Mouse (Mus musculus): ENCODE results near the gene Ryr1. TPM values are rescaled to one million over a fixed set of nuclear protein-coding genes. Genes with fewer than 3 reads are reported as not detected.
"Not testable (repeated sequence)": the region's sequence is repeated elsewhere in the genome, so short reads cannot be mapped to it uniquely, and the experiment has no call there.

Gene Ryr1
- total RNA-seq, 4 experiments from 2014 or later: 7.0 to 10.5 (median 9.2) TPM

DNA sequence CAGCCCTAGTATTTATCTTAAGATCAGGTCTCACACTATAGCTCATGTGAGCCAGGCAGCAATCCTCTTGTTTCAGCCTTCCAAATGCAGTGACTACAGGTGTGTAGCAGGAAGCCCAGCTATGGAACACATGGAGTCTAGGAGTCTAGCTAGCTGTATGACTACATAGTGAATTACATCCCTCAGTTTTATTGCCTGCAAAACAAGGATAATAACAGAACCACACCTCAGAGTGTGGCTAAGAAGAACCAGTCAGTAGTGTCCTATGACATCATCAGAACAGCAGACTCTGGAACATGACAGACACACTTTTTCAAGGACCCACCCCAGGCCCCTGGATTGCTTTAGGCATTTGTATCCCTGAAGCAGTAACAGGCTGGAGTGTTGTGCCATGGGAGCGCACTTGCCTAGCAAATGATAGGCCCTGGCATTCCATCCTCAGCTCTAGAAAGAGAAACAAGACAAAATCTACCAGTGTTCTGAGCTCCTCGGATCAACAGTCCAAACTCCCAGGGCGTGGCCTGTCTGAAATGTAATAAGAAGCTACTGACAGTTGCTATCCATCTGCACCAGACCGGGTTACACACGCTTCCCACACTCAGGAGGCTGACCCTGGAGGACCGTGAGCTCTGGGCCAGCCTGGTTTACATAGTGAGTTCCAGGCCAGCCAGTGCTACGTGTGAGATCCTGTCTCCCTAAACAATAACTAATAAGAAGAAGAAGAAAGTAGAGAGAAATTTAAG lies 21.8 kb upstream of the Ryr1 start:
- no peak for DNase-seq (ENCODE audit: low spot score in 2 of 2)

DNA sequence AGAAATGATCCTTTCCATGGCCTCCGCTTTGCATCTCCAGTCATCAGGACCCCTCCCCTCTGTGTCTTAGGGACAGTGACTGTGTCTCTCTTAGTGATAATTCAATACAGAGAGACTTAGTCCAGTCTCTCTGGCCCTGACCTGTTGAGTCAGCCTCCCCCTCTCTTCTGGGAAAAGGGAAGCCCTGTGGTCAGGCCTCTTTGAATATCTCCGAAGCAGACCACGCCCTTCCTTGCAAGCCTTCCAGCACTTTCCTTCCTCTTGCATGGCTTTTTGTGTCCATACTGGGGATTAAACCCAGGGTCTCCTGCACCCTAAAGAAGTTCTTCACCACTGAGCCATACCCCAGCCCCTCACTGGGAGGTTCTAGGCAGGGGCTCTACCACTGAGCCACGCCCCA lies 19.0 kb upstream of the Ryr1 start:
- no peak for DNase-seq (ENCODE audit: low spot score in 2 of 2)

DNA sequence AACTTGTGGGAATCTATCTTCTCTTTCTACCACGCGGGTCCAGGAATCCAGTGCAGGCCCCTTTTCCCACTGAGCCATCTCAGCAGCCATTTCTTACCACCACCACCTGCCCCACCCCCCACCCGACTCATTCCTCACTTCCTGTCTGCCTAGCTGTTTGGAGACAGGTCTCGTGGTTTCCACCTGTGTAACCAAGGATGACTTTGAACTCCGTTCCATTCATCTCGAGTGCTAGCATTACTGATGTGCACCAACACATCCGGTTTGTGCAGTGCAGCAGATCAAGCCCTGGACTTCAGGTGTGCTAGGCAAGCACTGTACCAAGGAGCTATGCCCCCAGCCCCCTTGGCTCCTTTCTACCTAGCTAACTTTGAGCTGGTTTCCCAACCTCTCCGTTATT lies 16.4 kb upstream of the Ryr1 start:
- no peak for DNase-seq (ENCODE audit: low spot score in 2 of 2)

DNA sequence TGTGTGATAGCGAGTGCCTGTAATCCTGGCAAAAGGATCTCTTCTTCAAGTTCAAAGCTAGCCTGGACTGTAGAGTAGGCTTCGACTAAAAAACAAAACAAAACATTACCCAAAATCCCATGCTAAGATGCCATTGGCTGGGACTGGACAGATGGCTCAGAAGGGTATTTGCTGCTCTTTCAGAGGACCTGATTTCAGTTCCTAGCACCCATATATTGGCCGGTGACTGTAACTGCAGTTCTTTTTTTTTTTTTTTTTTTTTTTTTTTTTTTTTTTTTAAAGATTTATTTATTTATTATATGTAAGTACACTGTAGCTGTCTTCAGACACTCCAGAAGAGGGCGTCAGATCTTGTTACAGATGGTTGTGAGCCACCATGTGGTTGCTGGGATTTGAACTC lies 14.3 kb upstream of the Ryr1 start:
- not testable (repeated sequence) for DNase-seq (ENCODE audit: low spot score in 2 of 2)

DNA sequence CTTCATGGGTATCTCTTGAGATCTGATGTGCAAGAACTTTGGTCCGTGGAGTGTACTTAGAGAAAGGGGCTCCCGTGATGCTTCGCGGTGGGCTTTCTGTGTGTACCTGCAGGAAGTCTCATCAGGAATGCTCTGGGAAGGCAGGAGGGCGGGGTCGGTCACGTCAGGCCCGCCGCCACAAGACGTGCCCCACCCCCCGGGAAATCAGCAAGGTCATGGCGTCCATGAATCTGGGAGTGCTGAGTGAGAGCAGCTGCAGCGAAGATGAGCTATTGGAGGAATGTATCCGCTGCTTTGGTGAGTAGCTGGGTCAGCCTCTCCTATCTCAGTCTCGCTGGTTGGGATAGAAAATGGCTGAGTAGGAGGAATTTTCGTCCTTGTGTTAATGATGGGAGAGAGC lies 12.4 kb upstream of the Ryr1 start:
- DNase-seq (ENCODE audit: low spot score in 2 of 2): no peak

DNA sequence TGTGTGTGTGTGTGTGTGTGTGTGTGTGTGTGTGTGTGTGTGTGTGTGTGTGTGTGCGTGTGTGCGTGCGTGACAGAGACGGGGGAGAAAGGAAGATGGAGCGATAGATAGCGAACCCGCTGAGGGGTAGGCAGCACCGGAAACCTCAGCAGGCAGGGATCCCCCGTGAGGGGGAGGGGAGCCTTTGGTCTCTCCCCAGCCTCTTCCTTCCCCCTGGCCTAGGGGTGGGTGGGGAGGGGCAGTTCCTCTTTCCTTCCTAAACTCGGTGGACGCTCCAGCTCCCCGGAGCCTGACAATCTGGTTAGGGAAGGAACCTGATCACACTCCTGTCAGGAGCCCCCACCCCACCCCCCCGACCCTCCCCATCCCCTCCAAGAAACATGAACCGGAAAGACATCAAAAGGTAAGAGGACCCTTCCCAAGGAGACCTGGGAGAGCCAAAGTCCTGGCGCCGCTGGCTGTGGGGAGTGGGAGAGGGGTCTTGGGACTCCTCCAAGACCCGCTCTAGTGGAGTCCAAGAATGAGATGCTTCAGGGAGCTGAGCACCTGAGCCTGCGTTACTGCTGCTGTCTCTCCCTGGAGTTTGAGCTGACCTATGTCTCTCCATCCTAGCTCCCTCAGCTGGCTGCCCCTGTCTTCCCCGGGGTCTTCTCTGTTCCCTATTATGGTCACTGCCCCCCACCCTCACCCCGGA lies 9.9 kb upstream of the Ryr1 start, which contains the start of gene Rasgrp4:
TSS of gene Rasgrp4 (plus strand) at position 159 of the 694 bp plus-strand sequence.
- no peak for DNase-seq (ENCODE audit: low spot score in 2 of 2)

DNA sequence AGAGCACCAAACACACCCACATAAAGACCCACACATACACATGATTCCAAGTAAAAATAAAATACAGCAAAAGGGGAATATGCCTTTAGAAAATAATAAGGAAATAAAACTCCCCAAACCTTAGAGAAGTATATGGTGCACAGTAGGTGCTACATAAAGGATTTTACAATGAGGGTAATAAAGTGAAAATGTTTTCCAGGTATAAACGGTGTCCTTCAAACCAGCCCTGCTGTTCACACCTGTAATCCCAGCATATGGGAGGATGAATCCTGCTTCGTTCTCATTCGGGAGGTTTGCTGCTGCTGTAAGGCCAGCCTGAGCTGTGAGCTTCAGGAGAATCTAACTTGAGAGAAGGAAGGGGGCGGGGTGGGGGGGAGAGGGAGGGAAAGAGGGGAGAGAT lies 9.3 kb upstream of the Ryr1 start:
- DNase-seq (ENCODE audit: low spot score in 2 of 2): no peak

DNA sequence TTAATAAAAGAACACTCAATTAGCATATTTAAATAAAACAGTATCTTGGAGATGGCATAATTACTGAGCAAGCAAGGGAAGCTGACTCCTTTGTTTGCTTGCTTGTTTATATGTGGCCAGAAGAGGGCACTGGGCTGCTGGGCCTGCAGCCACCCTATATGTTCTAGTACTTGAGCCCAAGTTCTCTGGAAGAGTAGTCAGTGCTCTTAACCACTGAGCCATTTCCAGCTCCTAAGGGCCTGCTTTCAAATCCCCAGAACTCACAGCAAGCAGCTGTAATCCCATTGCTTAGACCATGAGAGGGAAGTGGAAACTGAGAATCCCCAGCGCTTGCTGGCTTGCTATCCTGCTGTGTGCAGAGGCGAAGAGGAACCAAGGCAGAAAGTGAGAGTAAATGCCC lies 3.7 kb upstream of the Ryr1 start:
- no peak for DNase-seq (ENCODE audit: low spot score in 2 of 2)

DNA sequence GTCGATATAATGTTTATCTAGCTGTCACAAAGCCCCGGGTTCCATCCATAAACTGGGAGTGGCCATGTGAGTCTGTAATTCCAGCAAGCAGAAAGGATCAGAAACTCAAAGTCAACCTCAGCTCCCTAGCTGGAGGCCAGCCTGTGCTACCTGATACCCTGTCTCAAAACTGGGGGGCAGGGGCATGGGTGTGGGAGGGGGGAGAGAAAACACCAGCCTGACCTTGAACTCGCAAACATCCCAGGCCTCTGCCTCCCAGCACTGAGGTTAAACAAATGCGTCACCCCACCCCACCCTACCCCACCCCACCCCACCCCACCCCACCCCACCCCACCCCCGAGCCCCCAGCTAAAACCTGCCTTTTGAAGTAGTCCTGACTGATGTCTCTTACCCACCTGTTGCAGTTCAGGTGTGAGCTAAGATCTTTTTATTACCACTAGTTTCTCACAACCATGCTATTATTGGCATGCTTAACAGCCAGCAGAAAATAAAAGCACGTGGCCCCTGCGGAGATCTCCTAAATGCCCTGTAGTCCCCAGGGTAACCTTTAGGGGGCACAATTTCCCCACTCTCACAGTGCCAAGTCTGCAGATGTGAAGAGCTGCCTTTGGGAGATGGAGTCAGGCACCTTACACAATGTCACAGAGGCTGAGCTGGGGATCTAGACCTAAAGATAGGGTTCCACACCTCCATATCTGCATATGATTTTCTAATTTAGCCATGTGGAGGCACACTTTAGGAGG lies 1.4 kb upstream of the Ryr1 start:
- no peak for DNase-seq (ENCODE audit: low spot score in 2 of 2)

DNA sequence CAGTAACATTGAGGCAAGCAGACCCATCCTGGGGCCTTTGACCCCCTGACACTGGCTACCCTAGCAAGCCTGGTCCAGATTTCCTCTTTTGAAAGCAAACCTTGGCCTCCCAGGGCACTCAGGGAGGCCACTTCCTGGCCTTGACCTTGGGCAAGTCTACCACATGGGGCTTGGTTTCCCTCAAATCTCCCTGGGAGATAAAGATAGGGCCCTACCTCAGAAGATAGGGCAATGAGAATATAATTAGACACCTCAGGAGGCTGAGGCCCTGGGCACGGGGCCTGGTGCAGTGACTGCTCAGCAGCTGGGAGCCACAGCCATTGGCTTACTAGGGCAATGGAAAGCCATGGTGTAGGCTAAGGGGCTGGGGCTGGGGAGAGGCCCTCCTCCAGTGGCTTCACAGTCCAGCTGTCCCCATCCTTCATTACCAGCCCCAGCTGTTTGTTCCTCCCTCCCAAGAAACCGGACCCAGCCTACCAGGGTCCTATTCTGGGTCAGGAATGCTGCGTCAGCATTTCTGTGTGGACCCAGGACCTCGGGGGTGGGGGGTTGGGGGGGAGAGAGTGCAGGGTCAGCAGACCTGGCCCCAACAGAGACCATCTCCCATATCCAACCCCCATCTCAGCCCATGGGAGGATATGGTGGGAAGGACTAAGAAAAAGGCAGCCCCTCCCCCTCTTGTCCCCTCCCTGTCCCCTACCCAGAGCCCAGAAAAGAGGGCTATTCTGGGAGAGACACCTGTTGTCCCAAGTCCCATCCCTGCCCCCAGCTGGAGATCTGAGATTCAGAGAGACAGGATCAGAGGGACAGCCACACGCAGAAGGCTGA lies 1.2 kb downstream of the Ryr1 start:
- no peak for DNase-seq (ENCODE audit: low spot score in 2 of 2)

DNA sequence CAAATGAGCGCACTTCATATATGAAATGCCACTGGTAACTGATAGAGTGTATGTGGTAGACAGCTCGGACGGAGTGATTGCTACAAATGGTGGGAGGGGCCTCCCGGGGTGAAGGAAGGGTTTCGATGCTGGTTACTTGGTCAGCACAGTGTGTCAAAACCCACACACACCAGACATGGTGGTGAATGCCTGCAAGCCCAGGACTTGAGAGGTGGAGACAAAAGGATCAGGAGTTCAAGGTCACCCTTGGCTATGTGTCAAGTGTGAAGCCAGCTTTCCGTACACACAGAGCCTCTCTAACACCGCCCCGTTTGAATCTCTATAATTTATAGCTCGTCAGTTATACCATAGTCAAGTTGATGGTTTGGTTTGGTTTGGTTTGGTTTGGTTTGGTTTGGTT lies 2.2 kb downstream of the Ryr1 start:
- no peak for DNase-seq (ENCODE audit: low spot score in 2 of 2)

DNA sequence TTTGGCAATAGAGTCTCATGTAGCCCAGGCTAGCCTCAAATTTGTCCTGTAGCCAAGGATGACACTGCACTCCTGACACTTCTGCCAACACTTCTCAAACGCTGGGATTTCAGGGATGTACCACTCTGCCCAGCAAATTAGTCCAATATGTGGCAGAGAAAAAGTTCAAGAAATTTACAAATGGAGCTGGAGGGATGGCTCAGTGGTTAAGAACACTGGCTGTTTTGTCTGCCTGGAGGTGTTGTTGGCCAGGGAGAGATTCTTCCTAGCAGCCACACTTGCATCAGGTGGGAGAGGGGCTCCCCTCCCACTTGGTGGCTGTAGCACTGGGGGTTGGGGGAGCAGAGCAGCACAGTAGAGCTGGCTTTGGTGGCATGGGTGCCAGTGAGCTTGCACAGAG lies 5.5 kb downstream of the Ryr1 start:
- DNase-seq (ENCODE audit: low spot score in 2 of 2): no peak

DNA sequence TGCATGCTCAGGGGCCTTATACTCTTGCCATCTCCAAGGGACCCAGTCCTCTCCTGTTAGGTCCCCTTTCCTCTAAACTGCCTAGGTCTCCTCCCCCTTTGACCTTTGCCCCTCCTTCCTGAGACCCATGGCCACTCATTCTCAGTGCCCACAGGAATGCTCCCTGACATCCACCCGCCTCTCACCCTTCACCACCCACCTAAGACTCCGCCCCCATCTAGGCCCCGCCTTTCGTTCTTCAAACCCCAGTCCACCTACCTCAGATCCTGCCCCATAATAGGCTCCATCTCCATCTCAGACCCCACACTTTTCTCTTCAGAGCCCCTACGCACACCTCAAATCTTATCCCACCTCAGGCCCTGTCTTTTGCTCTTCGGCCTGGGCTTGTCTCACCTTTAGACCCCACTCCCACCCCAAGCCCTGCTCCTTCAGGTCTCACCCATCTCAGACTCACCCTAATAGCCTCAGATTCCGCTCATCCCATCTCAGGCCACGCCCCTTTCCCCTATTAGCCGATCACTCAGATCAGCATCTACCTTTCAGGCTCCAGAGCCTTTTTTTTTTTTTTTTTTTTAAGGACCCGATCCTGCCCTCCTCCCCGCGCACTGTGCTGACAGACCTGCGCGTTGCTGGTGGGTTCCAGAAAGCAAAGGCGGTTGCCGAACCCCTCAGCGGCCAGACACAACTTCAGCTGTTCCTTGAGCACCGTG lies 6.7 kb downstream of the Ryr1 start:
- DNase-seq (ENCODE audit: low spot score in 2 of 2): no peak

DNA sequence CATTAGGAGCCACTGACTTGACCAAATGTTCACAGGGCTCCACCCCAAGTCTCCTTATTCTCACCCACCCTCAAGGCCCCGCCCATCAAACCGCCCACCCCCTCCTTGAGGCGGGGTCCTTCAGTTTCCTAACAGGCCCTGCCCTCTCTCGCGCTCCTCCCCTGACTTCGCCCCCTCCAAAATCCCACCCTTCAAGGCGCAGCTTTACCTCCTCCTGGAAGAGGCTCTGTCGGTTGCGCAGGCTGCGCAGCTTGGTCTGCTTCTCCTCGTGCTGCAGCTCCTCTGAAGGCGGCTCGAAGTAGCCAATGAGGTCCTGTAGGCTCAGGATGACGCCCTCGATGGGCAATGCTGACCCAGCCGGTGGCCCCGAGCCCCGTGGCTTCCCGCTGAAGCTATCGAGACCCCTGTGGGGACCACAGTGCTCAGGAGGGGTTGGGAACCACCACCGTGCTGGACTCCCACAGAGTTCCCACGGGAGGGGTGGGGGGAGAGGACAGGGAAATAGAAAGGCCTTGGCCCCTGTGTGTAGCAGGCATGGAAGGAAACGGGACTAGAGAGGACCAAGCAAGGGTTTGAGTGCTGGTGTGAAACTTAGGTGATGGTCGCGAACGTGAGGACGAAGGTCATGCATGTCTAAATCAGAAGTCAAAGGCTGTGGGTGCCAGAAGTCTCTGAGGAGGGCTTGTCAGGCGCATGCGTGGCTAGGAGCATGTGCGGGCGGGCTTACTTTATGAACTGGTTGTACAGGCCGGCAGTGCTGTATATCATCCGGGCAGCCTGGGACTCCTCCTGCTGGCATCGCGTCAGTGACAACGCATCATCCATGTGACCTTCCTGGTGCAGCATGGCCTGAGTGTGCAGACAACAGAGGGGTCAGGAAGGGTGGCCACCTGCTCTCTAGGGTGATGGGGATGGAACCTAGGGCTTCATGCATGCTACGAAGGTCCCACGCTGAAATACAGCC lies 15.7 kb downstream of the Ryr1 start:
- peak; percentile 11 to 21 for DNase-seq (ENCODE audit: low spot score in 2 of 2)

DNA sequence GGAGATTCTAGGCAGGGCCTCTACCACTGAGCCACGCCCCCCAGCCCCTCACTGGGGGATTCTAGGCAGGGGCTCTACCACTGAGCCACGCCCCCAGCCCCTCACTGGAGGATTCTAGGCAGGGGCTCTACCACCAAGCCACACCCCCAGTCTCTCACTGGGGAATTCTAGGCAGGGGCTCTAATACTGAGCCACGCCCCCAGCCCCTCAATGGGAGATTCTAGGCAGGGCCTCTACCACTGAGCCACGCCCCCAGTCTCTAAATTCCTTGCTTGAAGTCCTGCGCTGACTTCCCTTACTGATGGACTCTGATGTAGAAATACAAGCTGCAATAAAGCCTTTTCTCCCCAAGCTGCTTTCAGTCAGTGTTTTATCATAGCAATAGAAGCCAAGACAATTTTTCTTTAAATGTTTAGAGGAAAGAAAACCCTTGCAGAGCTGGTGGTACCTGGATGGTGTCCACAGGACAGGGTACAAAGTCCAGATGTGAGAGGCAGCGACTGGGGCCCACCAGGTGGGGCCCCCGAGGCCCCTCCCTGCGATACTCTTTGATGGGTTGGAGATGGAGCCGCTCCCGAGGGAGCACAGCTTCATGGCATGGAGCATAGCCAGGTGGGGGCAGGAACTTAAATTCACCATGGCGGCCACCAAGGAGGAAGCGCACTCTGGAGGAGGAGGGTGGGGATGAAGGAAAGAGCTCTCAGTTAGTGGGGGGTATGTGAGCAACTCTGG lies 23.5 kb downstream of the Ryr1 start:
- DNase-seq (ENCODE audit: low spot score in 2 of 2): no peak

DNA sequence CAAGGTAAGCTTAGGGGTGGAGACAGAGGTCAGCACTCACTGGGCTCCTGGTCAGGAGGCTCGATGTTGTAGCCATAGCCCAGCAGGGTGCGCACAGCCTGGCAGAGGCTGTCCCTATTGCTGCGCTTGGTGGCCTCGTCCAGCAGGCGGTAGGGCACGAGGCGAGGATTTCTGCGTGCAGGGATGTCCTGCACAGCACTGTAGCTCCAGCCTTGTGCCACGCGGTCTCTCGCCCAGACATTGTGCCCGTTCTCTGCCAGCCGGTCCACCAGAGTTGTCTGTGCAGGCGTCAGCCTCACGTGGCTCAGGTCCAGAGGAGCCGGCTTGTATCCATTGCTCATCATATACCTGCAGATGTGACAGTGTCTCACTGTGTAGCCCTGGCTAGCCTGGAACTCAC lies 27.8 kb downstream of the Ryr1 start:
- DNase-seq (ENCODE audit: low spot score in 2 of 2): no peak

DNA sequence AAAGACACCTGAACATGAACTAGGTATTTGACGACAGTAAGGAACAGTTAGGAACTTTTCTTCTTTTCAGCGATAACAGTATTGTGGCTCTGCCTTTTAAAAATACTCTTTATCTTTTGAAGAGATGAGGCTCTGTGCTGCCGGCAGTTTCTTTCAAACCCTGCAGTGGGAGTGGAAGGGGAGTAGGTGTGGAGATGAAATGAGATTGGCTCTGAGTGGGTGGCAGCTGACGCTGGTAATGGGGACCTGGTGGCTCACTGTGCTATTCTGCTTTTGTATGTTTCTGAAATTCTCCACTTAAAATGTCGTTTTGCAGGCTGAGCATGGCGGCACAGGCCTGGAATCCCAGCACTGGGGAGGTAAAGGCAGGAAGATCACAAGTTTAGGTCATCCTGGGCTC lies 36.2 kb downstream of the Ryr1 start:
- peak; percentile 30 to 63 for DNase-seq (ENCODE audit: low spot score in 2 of 2)

DNA sequence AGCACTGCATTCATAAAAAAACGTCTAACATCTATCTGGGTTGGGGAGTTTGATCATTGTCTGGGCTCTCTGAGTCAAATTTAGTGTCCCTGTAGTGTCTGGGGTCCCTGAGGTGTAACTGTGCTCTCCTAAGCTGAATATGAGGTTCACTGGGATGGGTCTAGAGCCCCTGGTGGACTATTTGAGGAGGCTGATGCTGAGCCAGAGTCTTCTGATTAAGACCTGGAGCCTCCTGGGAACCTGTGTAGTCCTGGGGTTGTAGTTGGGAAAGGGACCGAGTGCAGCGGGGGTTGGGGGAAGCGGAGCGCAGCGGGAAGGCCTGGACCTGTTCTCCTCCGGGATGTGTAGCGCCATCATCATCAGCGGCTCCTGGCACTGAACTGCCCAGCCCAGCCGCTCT lies 38.1 kb downstream of the Ryr1 start:
- no peak for DNase-seq (ENCODE audit: low spot score in 2 of 2)

DNA sequence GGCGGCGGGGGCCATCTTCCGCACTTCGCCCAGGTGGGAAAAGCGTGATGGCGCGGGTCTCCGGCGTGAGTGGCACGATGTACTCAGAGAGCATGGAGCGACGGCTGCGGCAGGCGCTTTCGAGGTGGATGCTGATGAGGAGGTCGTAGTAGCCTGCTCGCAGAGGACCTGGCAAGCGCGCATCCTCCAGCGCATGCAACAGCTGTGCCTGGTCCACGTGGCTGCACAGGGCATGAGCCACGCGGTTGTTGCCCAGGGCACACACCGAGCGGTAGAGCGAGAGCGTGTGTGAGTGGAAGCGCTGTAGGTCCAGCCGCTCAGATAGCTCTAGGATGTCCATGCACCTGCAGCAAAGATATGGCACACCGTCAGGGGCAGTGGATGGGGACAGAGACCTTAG lies 39.0 kb downstream of the Ryr1 start:
- no peak for DNase-seq (ENCODE audit: low spot score in 2 of 2)
